Mouse (Mus musculus) layer of hippocampus, adult 8-10 months (tissue): ENCODE results near the gene Treh. TPM values are rescaled to one million over a fixed set of nuclear protein-coding genes. Genes with fewer than 3 reads are reported as not detected.
A peak's percentile ranks its signal among the peaks of the same experiment; 100 is the strongest.

Experiments used
- DNase-seq, 2 experiments: peaks; one replicate each; pipeline ENCODE4 v3.0.0; 2022; ENCODE audit warnings: low spot score in 2 of 2
- total RNA-seq, 4 experiments: library from RNA; stranded (reverse); gene quantifications; 2 replicates each; pipeline ENCODE4 v1.2.4; 2022

The Treh gene
- total RNA-seq, 4 experiments from 2014 or later, result not detected

DNA sequence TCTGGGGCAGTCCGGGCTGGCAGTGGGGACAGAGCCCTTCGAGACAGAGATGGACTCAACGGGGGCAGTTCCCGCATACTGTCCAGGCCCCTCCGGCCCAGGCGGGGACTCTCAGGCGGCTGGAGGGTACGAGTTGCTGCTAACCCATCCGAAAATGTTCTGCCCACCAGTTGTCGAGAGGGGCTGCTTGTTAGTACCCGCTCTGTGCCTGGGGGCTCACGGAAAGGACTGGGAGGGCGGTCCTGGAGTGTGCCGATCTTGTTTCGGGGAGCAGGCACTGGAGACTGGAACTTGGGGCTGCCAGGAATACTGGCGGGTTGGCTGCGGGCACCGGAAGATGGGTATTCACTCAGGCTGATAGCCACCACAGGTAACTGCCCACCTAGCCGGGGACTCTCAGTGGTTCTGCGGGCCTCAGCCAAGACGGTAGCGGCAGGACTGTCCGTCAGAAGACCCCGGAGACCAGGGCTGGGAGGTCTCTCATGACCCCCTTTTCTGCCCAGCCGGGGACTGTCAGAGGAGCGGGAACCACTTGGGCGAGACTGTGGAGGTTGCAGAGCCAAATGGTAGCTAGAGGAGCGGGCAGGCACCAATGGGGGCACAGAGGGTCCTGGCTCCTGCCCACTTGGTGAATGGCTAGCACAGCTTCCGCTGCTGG is 42.8 kb downstream of the Treh start:
- DNase-seq, result no peak

DNA sequence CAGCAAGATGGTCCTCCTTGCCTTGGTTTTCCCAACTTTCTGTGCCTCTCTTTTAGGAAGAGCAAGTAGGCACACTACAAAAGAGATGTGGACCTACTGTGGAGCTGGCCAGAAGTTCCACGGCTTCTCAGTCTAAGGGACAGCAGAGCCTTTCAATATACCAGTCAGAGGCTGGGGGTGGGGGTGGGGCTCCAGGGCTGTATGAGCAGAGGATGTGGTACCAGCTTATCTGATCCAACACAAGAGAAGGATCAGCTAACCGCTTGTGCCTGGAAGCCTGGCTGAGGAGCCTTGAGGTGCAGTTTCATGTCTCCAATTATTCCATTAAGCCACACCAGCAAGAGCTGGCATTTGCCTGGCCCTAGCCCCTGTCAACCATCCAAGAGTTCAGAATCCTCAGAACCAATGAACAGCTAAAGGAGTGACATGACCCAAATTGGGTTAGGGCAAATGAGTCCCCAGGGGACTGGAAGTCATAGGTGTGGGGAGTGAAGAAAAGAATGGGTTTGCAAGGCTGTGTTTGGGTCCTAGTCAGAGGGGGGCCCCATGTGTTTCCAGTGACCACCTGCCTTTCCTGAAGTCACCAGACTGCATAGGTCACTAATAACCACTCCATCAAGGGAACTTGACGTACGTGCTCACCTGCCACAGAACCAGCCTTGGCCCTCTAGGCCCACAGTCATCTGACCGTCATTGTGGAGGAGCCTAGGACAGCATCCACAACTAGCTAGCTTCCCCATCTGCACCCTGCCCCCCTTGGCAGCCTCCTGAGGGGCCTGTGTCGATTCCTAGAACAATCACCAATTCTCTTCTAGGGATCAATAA is 44.2 kb downstream of the Treh start:
- DNase-seq, result no peak

DNA sequence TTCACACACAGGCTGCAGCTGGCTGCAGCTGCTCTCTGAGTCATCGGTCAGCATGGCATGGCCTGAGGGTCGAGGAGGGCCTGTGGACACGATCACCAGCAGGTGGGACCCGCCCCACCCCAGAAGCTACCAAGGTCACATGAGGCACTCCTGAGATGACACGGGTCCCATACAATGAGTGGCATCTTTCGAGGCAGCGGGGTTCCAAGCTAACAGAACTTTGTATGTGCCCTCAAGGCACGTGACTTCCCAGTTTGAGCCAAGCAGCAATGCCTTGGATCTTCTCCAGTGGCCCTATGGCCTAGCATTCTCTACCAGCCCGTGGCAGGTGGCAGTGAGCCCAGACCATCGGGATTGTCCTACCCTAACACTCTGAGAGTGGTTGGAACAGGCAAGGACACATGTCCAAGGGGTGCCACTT is 44.8 kb downstream of the Treh start:
- peak; percentile 62 to 82 for DNase-seq

DNA sequence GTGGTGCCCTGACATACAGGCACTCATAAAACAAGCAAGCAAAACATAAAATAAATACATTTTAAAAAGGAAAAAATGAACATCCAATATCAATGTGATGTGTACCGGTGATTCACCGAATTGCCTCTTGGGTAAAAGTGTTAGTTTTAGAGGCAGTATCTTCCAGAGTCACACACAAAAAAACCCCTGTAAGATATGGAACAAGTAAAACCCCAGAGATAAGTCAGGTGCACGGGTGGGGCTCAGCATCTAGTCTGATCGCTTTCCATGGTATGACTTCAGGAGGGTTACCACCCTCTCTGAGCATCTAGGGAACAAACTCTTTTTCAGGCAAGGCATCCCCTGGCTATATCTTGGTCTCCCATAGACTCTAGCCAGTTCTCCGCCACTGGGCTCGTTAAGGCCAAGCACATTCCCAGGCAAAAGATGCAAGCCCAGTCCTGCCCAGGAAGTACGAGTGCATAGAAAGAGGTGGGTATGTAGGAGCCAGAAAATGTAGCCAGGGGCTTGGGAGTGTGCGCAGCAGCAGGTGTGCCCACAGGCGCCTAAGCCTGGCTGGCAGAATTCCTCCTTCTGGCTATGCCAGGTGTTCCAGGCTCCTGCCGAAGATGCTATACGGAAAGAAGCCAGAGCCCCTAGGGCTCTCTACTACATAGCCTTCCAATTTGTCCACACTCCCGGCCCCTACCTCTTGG is 46.1 kb downstream of the Treh start:
- DNase-seq, result no peak

DNA sequence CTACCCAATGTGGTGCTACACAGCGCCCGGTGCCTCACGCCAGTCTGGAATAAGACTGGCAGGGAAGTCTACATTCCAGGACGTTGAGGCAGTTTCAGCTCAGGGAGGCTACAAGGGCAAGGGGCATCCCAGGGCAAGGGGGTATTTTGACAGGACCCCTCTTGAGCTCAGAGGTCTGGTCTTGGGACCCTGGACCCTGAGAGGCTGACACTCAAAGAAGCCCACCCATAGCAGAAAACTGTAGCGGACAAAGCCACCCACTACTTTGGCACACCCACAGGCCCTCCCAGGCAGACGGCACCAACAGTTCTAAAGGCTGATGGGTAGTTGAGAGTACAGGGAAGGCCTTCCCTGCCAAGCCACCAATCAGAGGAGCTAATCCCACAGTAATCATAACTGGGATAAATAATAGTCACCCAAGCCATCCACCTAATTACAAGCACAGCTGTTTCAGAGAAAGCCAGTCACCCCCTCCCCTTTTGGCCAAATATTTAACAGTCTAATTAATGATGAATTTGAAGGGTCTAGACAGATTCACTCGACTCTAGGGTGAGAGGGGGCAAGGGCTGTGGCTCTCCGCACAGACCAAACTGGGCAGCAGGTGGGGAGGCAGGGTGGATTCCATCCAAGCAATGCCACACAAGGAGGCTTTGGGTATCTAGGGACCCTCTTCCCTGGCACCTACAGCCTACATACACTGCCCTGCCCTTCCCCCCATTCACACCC is 46.8 kb downstream of the Treh start:
- DNase-seq, result no peak

DNA sequence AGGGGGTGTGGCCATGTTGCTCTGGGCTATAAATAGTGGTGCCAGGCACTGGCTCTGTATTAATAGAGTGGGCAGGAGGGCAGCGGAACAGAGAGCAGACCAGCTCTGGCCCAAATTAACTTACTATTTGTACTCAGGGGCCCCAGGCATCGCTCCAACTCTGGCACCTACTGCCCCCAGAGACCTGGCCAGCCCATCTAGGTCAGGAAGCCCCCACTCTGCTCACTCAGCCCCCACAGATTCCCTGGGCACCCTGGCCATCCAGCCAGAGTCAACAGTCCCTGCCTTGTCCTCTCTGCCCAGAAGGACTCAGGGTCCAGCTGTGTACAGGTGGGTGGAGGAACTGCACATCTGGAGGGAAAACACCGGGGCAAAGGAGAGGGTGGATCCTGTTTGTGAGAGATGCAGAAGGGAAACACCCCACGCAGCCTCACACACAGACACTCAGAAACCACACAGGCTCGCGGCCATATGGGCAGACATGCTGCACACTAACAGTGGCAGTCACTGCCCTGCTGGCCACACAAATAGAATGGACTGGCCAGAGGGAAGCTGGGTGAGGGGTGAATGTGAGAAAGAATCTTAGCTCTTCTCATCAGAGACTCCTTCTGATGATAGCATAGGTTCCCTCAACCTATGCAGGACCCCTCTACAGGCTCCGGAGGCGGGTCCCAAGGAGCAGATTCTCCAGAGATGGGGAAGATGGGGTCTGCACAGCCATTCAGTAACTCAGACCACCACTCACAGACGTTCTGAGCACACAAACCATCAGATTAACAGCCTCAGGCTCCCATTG is 47.5 kb downstream of the Treh start:
- peak in 1 of 2 experiments; percentile 38 for DNase-seq

DNA sequence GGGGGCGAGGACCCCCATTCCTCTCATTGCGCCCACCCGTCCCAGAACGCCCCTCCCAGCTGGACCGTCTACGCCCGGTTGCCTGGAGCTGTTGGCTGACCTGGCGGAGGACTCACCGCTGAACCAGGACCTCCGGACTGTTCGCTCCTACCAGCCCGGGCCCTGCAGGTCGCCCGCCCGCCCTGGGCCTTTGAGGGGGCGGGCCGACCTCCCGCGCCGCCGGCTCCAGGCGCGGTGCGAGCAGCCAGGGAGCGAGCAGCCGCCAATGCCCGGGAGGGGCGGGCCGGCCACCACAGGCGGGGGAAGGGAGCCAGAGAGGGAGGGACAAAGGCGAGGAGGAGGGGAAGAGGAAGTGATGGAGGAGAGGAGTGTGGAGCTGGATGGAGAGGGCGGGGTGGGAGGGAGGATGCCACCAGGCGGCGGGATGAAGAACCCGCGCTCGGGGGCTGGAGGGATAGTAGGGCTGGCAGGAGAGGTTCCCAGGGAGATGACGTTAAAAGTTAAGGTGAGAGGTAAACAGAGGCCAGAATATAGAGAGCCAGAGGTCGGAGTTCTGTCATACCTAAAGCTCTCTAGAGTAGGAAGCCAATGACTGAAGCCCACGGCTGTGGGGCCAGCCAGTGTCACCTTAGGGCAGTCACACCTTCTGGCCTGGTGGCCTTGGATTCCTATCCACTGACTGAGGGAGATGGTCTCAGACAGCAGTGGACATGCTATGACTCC is 48.3 kb downstream of the Treh start:
- peak; percentile 80 to 87 for DNase-seq

DNA sequence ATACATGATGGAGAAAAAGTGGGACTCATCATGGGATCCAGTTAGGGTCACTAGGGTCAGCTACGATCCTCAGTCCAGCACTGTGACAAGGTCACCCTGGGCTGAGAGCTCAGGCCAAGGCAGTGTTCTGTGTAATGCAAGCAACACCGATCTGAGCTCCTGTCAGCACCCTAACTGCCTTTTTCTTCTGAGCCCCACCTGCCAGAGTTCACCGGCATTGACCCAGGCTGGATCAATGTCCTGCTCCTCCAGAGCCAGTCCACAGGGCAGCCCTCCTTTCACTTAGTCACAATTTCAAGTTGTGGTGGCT is 48.8 kb downstream of the Treh start:
- no peak for DNase-seq

DNA sequence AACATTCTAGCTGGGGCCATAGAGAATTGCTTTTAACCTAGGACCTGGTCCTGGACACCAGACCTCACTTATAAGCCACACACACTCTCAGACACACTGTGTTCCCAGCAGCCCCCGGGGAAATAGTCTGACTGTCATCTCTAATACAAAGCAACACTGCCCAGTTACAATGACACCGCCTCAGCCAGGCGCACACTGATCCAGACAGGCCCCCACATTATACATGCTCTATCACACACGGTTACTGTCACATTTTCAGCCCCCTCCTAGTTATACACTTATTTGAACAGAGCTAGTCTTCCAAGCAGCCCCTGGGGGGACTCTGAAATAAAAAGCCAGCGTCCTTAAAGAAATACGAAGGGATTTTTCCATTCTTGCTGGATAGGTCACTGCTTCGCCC is 49.5 kb downstream of the Treh start:
- no peak for DNase-seq

DNA sequence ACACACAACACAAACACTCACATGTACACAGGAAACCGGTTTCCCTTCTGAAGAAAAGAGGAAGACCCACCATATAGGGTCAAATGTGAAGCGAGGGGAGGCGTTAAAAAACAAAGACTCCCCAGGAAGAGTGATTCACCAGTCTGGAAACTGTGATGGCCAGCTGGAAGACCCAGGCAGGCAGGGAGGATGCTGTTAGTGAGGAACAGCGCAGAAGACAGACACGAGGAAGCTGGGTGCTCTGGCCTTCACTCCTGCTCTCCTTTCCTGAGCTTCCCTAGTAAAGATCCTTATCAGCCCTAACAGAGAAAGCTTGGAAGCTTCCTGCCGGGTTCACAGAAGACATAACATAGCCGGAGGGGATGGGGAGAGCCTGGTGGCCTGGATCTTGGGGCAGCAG is 50.0 kb downstream of the Treh start:
- DNase-seq, result no peak

DNA sequence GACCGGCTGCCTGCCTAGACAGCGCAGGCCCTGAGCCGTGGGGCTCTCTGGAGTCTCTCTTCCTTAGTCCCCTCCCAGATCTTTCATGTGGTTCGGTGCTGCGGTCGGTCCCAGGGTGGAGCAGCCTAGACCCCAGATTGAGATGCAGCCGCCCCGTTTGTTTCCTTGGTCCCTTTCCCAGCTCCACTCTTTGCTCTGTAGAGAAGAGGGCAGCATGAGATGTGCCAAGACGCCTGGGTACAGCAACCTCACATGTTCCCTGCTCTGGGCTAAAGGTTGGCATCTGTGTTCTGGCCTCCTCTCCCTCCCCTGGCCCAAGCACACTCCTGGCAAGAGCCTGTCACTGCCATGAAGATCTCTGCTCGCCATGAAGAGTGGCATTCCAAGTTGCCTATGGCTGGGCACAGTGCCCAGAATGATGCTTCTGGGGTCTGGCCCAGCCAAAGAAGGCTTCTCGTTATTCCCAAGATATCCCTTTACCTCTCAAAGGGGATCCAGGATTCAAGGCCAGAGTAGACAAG is 50.5 kb downstream of the Treh start:
- no peak for DNase-seq

DNA sequence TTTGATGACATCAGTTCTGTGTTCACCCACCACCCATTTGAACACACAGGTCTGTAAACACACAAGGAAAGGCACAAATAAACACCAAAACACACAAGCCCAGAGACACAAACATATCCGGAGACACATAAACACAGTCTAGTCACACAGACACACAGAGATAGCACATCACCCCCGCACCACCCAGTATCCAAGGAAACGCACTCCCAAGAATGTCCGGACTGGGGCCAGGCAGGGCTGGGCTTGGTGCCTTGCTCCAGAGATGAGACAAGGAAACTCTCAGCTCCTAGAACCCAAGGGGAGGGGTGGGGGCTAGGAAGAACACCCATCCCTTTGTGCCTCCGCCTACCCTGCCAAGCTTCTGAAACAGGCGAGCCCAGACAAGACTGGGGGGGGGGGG is 51.2 kb downstream of the Treh start:
- peak in 1 of 2 experiments; percentile 47 for DNase-seq

DNA sequence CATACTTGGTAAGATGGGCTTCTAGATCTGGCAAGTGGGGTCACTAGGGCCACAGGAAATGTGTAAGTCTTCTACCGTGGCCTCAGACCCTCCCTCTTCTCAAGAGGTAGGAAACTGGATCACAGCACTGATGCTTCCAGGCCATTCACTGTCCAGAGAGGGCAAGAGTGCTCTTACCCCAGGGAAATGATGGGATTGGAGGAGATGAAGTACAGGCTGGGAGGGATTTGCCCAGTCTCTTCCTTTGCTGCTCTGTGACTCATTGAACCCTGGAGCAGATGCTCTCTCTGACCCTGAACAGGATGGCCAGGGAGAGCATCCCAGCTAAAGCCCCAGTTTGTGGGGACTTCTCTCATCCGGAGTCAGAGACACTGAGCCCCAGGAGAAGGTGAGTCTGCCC is 51.6 kb downstream of the Treh start:
- no peak for DNase-seq

DNA sequence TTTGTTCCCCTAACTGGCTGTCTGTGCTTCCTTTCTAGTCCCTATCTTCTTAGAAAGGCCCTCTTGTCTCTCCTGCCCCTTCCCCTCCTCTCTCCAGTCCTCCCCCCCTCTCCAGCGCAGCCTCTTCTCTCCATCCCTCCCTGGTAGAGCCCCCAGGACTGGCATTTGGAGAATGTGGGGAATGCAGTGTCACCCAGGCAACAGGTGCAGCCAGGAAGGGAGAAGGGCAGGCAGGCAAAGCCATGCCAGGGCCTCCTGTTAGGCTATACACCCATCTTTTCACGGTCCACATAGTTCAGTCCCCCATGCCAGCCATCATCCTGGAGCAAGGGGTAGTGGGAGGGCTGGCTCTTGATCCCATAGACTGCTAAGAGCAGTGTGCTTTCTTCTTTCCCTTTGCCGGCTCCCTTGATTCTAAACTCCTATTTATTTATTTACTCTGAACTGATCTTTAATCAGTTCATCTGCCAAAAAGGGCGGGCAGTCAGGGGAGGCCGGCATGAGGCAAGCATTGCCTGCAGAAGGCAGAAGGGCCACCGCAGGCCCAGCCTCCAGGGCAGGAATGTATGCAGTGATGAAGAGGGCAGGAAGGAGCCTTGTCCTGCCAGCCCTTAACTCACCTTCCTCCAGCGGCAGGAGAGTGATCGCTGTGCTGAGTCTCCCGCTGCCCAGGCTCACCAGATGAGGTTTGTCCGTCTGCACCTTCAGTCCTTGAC is 53.6 kb downstream of the Treh start:
- DNase-seq, result no peak

DNA sequence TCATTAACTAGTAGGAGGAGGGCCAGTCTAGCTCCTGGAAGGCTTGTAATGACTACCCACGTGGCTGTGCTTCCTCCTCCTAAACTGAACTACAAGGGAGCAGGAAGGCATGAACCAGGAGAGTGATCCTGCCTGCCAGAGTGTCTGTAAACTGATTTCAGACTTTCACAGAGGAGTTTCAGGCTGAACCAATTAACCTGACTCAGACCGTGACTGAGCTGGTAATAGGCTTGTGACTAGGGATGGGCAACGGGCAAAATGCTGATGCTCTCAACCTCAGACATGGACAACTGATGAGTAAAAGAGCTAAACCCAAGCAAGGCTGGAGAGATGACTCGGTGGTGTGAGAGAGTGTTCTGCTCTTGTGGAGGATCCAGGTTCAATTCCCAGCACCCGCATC is 54.4 kb downstream of the Treh start:
- DNase-seq, result no peak

DNA sequence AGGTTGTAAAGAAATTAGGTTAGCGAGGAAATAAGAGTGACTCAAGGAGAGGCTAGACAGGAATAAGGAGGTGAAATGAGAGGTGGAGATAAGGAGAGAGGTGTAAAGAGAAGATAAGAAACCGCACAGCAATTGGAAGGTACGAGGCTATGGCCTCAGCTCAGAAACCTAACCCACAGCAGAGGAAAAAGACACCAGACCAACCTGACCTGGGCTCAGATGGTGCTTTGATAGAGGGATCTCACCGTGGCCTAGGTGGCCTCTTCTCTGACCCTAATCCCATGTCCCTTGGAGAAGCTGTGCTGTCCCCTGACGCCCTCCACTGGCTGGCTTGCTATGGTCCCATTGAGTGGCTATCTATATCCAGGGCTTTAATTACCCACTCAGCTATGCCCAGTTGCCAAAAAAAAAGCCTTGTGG is 59.1 kb downstream of the Treh start:
- no peak for DNase-seq

DNA sequence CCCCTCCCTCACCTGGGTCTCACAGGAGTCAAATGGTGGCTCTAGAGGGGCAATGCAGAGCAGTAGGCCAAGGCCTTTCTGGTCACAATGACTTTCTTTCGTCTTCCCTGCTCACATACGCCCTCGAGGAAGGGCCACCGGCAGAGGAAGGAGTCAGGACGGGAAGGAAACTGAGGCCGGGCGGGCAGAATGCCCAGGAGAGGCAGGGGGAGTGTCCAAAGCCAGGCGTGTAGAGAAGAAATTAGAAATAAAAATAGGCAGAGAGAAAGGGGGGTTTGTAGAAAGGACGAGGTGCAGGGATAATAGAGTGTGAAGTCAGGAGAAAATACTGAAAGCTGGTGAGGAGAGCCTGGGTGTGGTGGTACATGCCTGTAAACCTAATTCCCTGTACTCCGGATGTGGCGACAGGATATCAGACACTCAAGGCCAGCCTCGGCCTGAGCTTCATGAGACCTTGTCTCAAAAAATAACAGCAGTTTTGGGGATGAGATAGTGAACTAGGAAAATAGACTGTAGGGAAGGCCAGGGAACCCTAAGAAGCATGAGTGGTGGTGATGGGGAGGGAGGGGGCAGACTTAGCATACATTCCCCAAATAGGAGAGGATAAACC is 60.0 kb downstream of the Treh start:
- DNase-seq, result no peak

DNA sequence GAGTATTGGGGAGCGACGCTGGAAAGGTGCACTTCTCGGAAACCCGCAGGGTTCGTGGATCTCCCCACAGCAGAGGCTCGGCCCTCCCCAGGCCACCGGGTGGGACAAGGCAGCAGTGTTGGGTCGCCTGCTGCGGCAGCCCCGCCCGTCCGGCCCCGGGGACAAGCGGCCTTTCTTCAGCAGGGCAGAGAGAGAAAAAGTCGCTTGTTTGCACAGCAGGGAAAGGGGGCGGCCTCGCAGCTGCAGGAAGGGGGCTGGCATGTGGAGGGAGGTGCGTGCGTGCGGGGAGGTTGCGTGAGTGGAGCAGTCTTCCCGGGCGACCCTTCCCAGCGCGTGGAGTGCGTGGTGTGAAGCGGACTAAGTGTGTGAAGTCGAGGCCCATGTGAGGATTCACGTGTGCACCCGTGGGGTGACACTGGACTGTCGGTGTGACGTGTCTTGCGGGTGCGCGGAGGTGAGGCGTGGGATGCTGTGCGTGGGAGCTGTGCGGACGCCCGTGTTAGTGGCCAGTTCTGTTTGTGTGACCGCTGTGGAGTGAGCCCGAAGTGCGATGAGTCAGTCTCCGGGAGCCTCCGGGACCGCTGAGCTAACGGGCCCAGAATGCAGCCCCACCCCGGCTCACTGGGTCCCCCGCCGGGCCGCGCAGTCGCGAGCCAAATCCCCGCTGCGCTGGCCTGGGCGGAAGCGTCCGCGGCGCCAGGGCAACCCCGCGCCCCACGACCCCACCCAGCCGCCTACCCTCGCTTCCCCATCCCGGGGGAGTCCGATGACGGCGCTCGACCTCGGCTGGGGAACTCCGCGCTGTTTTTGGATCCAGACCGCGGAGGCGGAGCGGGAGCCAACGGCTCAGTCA is 60.9 kb downstream of the Treh start:
- peak in 1 of 2 experiments; percentile 56 for DNase-seq
